Mouse (Mus musculus): ENCODE results near the gene Epb41l2.

- no peak for TF ChIP-seq CTCF (IDR thresholded peaks at IDR 0.05; ENCODE audit: extremely low read depth, insufficient read depth, low read length)
- no peak for TF ChIP-seq POLR2A (IDR thresholded peaks at IDR 0.05; ENCODE audit: extremely low read depth, insufficient read depth, low read length)
Observed at GRCm38 (mm10) chr10:25380746-25381481, 21.3 kb downstream of the Epb41l2 start.
